Mouse (Mus musculus) C2C12 (cell line): ENCODE measurements around the gene Hecw2. TPM values are rescaled to one million over a fixed set of nuclear protein-coding genes. Genes with fewer than 3 reads are reported as not detected.

ENCODE experiments used
- H3K27me3 ChIP-seq: one replicate; pipeline ENCODE4 v1.6.1; 2011; ENCODE audit not compliant: control insufficient read depth, insufficient read depth, insufficient read length
- H3K36me3 ChIP-seq: one replicate; pipeline ENCODE4 v1.6.1; 2011; ENCODE audit not compliant: control insufficient read depth, insufficient read depth
- H3K4me3 ChIP-seq: one replicate; pipeline ENCODE4 v1.5.1; 2011; ENCODE audit warnings: mild to moderate bottlenecking, control low read depth; ENCODE audit not compliant: poor library complexity, insufficient read depth, severe bottlenecking
- H3K79me2 ChIP-seq: one replicate; pipeline ENCODE4 v1.6.1; 2011; ENCODE audit not compliant: control insufficient read depth, insufficient read depth
- H3K79me3 ChIP-seq: one replicate; pipeline ENCODE4 v1.6.1; 2011; ENCODE audit warnings: low read depth, control low read depth
- H3ac ChIP-seq: one replicate; pipeline ENCODE3; 2011; ENCODE audit warnings: low read depth; ENCODE audit not compliant: control insufficient read depth, insufficient read length
- CEBPB ChIP-seq: IDR thresholded peaks from one replicate; pipeline ENCODE4 v1.6.1; 2011; ENCODE audit warnings: low read depth, mild to moderate bottlenecking, control low read depth, moderate library complexity
- CTCF ChIP-seq: IDR thresholded peaks from one replicate; pipeline ENCODE4 v1.5.1; 2011; ENCODE audit not compliant: control insufficient read depth, insufficient read depth, insufficient read length
- FOSL1 ChIP-seq: IDR thresholded peaks from one replicate; pipeline ENCODE4 v1.8.0; 2011; ENCODE audit warnings: mild to moderate bottlenecking, low read length; ENCODE audit not compliant: poor library complexity, insufficient read depth, severe bottlenecking
- MAX ChIP-seq: IDR thresholded peaks from one replicate; pipeline ENCODE4 v1.6.1; 2011; ENCODE audit warnings: mild to moderate bottlenecking, control low read depth
- MYOD1 ChIP-seq: IDR thresholded peaks from one replicate; pipeline ENCODE4 v1.6.1; 2011; ENCODE audit warnings: low read depth; ENCODE audit not compliant: control insufficient read depth, insufficient read length
- MYOG ChIP-seq: IDR thresholded peaks from one replicate; pipeline ENCODE4 v1.6.1; 2011; ENCODE audit not compliant: control insufficient read depth, insufficient read length; ENCODE audit errors: extremely low read depth
- USF1 ChIP-seq: IDR thresholded peaks from one replicate; pipeline ENCODE4 v1.6.1; 2011; ENCODE audit warnings: low read depth, mild to moderate bottlenecking, control low read depth, moderate library complexity
- polyA plus RNA-seq: library from polyadenylated mRNA; unstranded; fragments of >200 nt; fragmentation: generic; extraction: Trizol; gene quantifications from one replicate; pipeline ENCODE4 v1.2.1, GENCODE M21; 2012; ENCODE audit warnings: missing spikeins

The Hecw2 gene
- polyA plus RNA-seq, 1 experiment = 1.2 TPM

DNA sequence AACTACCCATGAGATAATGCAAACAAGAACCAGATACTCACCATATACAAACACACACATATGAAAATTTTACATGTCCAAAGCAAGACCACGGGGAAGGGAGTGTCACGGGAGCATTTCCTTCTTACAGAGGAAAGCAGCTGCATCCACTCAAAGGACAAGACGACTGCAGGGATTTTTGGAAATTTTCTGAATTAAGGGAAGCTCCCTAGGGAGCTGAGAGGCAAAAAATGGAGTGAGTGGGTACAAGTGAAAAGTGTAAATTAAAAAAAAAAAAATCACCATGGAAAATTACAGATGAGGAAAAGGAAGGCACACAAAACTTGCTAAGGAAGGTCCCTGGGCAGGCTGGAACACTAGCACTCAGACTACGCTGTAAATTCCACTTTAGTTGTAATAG, 353.9 kb downstream of the Hecw2 start:
- Histone ChIP-seq H3ac (no peak overlapping the region), H3K79me2 (no peaks in the 10 kb centered on the region), H3K36me3 (no peaks in the 10 kb centered on the region), H3K4me3 (no peak overlapping the region), H3K79me3 (no peaks in the 10 kb centered on the region), H3K27me3 (no peaks in the 10 kb centered on the region)
- no peak for TF ChIP-seq MYOD1
- TF ChIP-seq CTCF = no peak
- TF ChIP-seq CEBPB = no peak
- no peak for TF ChIP-seq MYOG
- no peak for TF ChIP-seq MAX

DNA sequence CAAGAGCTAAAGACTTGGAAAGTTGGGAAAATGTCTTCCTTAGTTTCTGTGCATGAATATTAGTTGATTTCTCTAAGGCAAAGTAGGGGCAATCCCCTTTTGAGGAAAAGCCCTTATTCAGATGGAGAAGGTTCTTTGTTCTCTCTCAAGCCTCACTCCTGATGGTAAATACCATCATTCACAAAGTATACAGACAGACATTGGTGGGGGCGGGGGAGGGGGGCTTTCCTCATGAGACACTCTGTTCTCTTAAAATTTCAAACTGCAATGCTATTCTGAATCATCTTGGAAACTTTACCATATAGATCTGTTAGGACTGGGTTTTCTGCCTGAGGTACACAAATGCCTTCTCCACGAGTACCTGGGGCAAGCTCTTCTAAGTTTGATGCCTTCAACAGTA, 355.6 kb downstream of the Hecw2 start:
- Histone ChIP-seq H3K27me3 (no peaks in the 10 kb centered on the region), H3K79me2 (no peaks in the 10 kb centered on the region), H3K4me3 (no peak overlapping the region), H3K79me3 (no peaks in the 10 kb centered on the region), H3ac (no peak overlapping the region), H3K36me3 (no peaks in the 10 kb centered on the region)
- TF ChIP-seq CTCF (no peak), FOSL1 (no peak), CEBPB (no peak), USF1 (no peak), MYOG (no peak)

DNA sequence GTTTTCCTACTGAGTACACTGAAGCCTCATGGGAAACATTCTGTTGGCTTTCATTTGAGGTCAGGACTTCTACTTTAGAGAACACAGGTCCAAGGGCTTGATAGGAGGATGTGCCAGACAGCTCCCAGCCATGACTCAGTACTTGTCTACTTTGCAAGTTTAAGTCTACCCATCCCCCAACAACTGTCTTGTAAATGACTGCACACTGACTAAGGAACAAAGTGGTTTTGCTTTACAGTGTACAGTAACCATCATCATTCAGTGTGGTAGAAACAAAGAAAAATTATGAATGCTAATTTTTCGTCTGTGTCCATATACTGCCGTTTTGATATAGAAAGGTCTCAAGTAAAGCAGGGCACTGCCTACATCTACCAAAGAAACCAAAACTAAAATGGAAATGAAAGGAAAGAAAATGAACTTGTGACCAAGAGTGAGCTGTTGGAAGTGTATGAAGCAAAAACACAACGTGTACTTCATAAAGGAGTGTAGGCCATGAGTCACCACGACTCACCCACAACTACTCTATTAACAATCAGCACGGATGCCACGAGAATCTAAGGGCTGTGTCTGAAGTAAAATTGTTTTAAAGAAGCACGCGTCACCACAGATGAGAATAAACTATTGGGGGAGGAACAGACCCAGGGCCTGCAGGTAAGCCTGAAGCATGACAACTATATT, 356.6 kb downstream of the Hecw2 start:
- no peaks in the 10 kb centered on the region for H3K27me3 ChIP-seq
- H3ac ChIP-seq = no peak overlapping the region

DNA sequence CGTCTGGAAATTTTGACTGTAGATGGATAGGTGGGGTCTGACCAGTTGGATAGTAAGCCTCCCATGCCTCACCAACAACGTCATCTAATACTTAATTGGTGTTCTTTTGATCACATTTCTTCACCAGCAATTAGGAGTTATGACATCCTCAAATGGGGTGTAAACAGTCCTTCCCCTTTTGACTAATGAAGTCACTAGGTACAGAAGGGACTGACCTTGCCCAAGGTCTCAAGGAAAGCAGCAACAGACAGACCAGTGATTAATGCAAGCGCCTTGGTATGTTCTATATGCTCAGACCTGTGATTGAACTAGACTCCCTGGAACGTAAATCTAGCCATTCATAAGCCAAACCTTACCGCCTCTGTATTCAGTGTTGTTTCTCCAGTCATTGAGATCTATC, 364.7 kb downstream of the Hecw2 start:
- H3K79me2 ChIP-seq = no peaks in the 10 kb centered on the region
- no peak overlapping the region for H3ac ChIP-seq
- H3K27me3 ChIP-seq = no peaks in the 10 kb centered on the region
- H3K4me3 ChIP-seq = no peak overlapping the region
- TF ChIP-seq MAX (no peak), CTCF (no peak), FOSL1 (no peak), MYOD1 (no peak), CEBPB (no peak), USF1 (no peak), MYOG (no peak)
- no peaks in the 10 kb centered on the region for H3K36me3 ChIP-seq
- H3K79me3 ChIP-seq = no peaks in the 10 kb centered on the region

More for the DNA sequence above, 356.6 kb downstream of the Hecw2 start:
- peak; percentile 2 for TF ChIP-seq MYOD1
- no peak for TF ChIP-seq CTCF
- TF ChIP-seq CEBPB = no peak
- no peak for TF ChIP-seq USF1
- TF ChIP-seq MAX = peak; percentile 35
- no peak for TF ChIP-seq MYOG
- no peak for TF ChIP-seq FOSL1
- Histone ChIP-seq H3K4me3 (no peak overlapping the region), H3K36me3 (no peaks in the 10 kb centered on the region), H3K79me3 (no peaks in the 10 kb centered on the region), H3K79me2 (no peaks in the 10 kb centered on the region)

DNA sequence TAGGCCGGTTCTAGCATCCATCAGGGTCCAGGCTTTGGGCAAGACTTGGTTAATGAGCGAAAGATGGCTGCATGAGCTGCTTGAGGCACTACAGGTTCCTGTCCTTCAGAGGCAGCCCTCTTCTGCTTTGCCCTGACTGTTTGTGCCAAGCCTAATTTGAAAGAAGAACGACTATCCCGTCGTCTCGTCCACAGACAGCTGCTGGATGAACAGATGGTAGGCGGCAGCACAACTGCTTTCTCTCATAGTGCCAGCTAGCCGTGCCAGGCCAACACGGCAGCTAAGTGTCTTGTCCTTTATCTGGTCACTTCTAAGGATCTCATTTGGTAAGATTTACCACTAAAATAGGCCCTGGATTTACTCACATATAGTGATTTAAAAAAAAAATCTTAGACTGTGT, 365.9 kb downstream of the Hecw2 start:
- TF ChIP-seq MYOG = no peak
- TF ChIP-seq MAX = no peak
- TF ChIP-seq USF1 = no peak
- no peak for TF ChIP-seq CTCF
- TF ChIP-seq MYOD1 = no peak
- TF ChIP-seq CEBPB = no peak
- TF ChIP-seq FOSL1 = no peak
- Histone ChIP-seq H3K79me3 (no peaks in the 10 kb centered on the region), H3K27me3 (no peaks in the 10 kb centered on the region), H3K79me2 (no peaks in the 10 kb centered on the region), H3ac (no peak overlapping the region), H3K36me3 (no peaks in the 10 kb centered on the region), H3K4me3 (no peak overlapping the region)

DNA sequence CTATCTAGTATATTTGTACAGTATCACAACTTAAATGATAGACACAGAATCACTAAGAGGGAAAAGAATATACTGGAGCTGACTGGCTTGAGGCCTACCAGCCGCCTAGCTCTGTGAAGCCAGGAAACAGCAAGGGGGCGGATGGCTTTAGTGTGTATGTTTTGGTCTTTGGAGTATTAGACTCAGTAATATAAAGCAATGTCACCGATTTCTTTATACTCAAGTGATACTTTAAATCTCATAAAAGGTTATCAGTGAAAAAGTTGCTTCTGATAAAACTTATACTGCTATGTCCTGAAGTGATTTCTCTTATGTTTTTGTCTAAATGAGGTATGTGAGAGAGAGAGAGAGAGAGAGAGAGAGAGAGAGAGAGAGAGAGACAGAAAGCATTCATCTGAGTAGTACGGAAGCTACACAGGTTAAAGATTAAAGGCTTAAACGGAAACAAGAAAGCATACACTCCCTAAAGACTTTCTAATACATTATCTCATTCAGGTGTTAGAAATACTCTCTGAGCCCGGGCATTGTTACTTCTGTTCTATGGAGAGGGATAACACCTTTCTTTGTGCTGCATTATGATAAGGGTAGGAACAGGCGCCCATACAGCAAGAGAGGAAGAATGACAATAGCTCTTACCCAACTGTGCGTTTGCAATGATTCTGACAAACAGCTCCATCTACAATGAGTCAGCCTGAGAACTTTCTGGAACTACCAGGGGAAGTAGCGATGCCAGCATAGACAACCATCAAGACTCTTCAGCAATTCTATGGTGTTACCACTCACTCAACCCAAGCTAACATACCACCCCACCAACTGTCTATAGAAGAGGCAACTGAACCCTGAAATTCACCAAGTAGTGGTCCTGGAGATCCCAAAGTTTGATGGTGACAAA, 370.3 kb downstream of the Hecw2 start:
- H3ac ChIP-seq = no peak overlapping the region
- TF ChIP-seq FOSL1 = no peak
- no peak for TF ChIP-seq CTCF
- no peak for TF ChIP-seq MYOD1
- TF ChIP-seq CEBPB = no peak
- TF ChIP-seq USF1 = no peak
- no peak for TF ChIP-seq MYOG
- no peak for TF ChIP-seq MAX
- no peaks in the 10 kb centered on the region for H3K36me3 ChIP-seq
- no peak overlapping the region for H3K4me3 ChIP-seq
- H3K79me2 ChIP-seq = no peaks in the 10 kb centered on the region
- no peaks in the 10 kb centered on the region for H3K27me3 ChIP-seq
- no peaks in the 10 kb centered on the region for H3K79me3 ChIP-seq
